Mouse (Mus musculus): ENCODE data around the gene Gpr25. TPM values are rescaled to one million over a fixed set of nuclear protein-coding genes. Genes with fewer than 3 reads are reported as not detected.

Gpr25 gene
- not detected for polyA plus RNA-seq (2015; fragmentation: Illumina TruSeq; extraction: RNeasy Lipid Tissue Mini Kit (QIAGEN cat#74804); ENCODE audit: insufficient read depth, low replicate concordance)

GRCm38 (mm10) chr1:136260635-136261238 is at the start of gene Gpr25:
Gene Gpr25, minus strand, starts transcription at chr1:136260873.

GRCm38 (mm10) chr1:136233892-136234594 is 26.6 kb downstream of the Gpr25 start, which contains the start of gene Inava:
Gene Inava, minus strand, starts transcription at chr1:136234264.

GRCm38 (mm10) chr1:136212803-136213202 is 47.9 kb downstream of the Gpr25 start, which contains the start of gene Mroh3:
Gene Mroh3, minus strand, starts transcription at chr1:136212828.

Other genes with a start within 250 kb of the Gpr25 start
- gene Ascl5, start 210.1 kb downstream of the Gpr25 start, polyA plus RNA-seq (2015; fragmentation: Illumina TruSeq; extraction: RNeasy Lipid Tissue Mini Kit (QIAGEN cat#74804); ENCODE audit: insufficient read depth, low replicate concordance) = not detected
- 1.9 TPM for gene Cacna1s, start 208.1 kb downstream of the Gpr25 start, polyA plus RNA-seq (2015; fragmentation: Illumina TruSeq; extraction: RNeasy Lipid Tissue Mini Kit (QIAGEN cat#74804); ENCODE audit: insufficient read depth, low replicate concordance)
- 48.2 TPM for gene Kif21b, start 129.5 kb downstream of the Gpr25 start, polyA plus RNA-seq (2015; fragmentation: Illumina TruSeq; extraction: RNeasy Lipid Tissue Mini Kit (QIAGEN cat#74804); ENCODE audit: insufficient read depth, low replicate concordance)
- not detected for gene Mroh3, start 48.0 kb downstream of the Gpr25 start, polyA plus RNA-seq (2015; fragmentation: Illumina TruSeq; extraction: RNeasy Lipid Tissue Mini Kit (QIAGEN cat#74804); ENCODE audit: insufficient read depth, low replicate concordance)
- 0.29 TPM for gene Inava, start 26.6 kb downstream of the Gpr25 start, polyA plus RNA-seq (2015; fragmentation: Illumina TruSeq; extraction: RNeasy Lipid Tissue Mini Kit (QIAGEN cat#74804); ENCODE audit: insufficient read depth, low replicate concordance)
- 28.5 TPM for gene Camsap2, start 85.2 kb upstream of the Gpr25 start, polyA plus RNA-seq (2015; fragmentation: Illumina TruSeq; extraction: RNeasy Lipid Tissue Mini Kit (QIAGEN cat#74804); ENCODE audit: insufficient read depth, low replicate concordance)
- 11.2 TPM for gene Ddx59, start 154.4 kb upstream of the Gpr25 start, polyA plus RNA-seq (2015; fragmentation: Illumina TruSeq; extraction: RNeasy Lipid Tissue Mini Kit (QIAGEN cat#74804); ENCODE audit: insufficient read depth, low replicate concordance)
- gene Kif14, start 205.5 kb upstream of the Gpr25 start, polyA plus RNA-seq (2015; fragmentation: Illumina TruSeq; extraction: RNeasy Lipid Tissue Mini Kit (QIAGEN cat#74804); ENCODE audit: insufficient read depth, low replicate concordance) = 3.1 TPM

Data from spleen, adult 10 weeks (tissue).